Mouse (Mus musculus): ENCODE measurements around the gene Cyth1. TPM values are rescaled to one million over a fixed set of nuclear protein-coding genes. Genes with fewer than 3 reads are reported as not detected.
A peak's percentile ranks its signal among the peaks of the same experiment; 100 is the strongest.

The Cyth1 gene
- polyA plus RNA-seq, 1 experiment from 2014 or later = 10.8 TPM

DNA sequence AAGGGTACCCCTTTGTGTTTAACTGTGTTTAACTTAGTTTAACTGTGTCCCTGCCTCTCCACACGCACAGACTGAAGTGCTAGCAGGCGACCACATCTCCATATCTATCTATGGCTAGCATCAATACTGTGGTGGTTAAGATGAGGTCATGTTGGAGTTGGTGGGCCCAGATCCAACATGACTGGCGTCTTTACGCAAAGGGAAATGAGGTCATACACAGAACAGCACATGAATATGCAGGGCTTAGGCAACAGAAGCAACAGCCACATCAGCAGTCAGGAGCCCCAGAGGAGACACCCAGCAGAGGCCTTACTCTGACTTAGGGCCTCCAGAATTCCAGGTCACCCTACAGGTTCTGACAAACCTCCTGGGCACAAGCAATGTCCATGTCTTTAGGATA, 95.4 kb downstream of the Cyth1 start:
- Histone ChIP-seq H3K27ac (ENCODE audit: low read length) (no peak overlapping the region), H3K27me3 (ENCODE audit: control insufficient read depth, insufficient read depth, low read length) (no peaks in the 10 kb centered on the region), H3K9me3 (ENCODE audit: control insufficient read depth, low read depth, low read length) (peaks cover 5% of the 10 kb centered on the region; the same call in 1 of the 2 replicates), H3K4me2 (replicated peaks; ENCODE audit: low read depth, low read length) (no peak overlapping the region), H3K4me1 (ENCODE audit: control insufficient read depth, insufficient read depth, low read length) (peaks cover 8% of the 10 kb centered on the region), H3K4me3 (ENCODE audit: low read depth, low read length) (no peak overlapping the region), H3K36me3 (ENCODE audit: control insufficient read depth, insufficient read depth, low read length) (no peaks in the 10 kb centered on the region), H3K9ac (replicated peaks; ENCODE audit: low read depth, low read length) (no peak overlapping the region)
- WGBS = 83% methylated on average over 4 of the region's 4 CpGs
- no peak for ATAC-seq (ENCODE audit: insufficient number of reproducible peaks, insufficient read depth, low FRiP score, low read depth)

DNA sequence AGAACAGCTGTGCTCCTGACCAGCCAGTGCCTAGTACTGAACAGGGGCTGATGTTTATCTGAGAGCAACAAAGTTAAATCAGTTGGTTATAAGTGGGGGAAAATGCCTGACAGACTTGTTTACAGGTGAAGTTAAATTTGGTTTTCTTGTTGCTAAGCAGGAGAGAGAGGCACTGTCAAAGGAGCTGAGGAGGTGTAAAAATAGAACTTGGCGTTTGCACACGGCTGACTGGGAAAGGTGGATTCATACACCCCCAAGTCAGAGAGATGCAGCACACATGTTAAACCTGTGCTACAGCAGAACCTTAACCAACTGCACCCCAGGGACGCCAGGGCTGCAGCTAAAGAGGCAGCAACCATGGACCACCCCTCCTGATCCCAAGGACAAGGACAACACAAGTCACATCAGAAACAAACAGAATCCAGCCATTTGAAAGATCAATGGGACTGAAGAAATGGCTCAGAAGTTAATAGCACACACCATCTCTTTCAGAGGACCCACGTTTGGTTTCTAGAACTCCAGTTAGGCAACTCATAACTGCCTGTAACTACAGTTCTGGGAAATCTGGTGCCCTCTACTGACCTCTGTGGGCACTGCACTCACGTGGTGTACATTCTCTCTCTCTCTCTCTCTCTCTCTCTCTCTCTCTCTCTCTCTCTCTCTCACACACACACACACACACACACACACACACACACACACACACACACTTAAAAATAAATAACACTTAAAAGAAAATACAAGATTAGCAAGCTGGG, 96.8 kb downstream of the Cyth1 start:
- H3K9ac ChIP-seq (replicated peaks; ENCODE audit: low read depth, low read length) = no peak overlapping the region
- H3K4me3 ChIP-seq (ENCODE audit: low read depth, low read length) = no peak overlapping the region
- no peaks in the 10 kb centered on the region for H3K27me3 ChIP-seq (ENCODE audit: control insufficient read depth, insufficient read depth, low read length)
- 88% methylated on average over 5 of the region's 5 CpGs for WGBS
- no peak overlapping the region for H3K4me2 ChIP-seq (replicated peaks; ENCODE audit: low read depth, low read length)
- no peaks in the 10 kb centered on the region for H3K36me3 ChIP-seq (ENCODE audit: control insufficient read depth, insufficient read depth, low read length)
- peaks cover 8% of the 10 kb centered on the region for H3K4me1 ChIP-seq (ENCODE audit: control insufficient read depth, insufficient read depth, low read length)
- no peak overlapping the region for H3K27ac ChIP-seq (ENCODE audit: low read length)
- H3K9me3 ChIP-seq (ENCODE audit: control insufficient read depth, low read depth, low read length) = peaks cover 5% of the 10 kb centered on the region; the same call in 1 of the 2 replicates
- ATAC-seq (ENCODE audit: insufficient number of reproducible peaks, insufficient read depth, low FRiP score, low read depth) = no peak

DNA sequence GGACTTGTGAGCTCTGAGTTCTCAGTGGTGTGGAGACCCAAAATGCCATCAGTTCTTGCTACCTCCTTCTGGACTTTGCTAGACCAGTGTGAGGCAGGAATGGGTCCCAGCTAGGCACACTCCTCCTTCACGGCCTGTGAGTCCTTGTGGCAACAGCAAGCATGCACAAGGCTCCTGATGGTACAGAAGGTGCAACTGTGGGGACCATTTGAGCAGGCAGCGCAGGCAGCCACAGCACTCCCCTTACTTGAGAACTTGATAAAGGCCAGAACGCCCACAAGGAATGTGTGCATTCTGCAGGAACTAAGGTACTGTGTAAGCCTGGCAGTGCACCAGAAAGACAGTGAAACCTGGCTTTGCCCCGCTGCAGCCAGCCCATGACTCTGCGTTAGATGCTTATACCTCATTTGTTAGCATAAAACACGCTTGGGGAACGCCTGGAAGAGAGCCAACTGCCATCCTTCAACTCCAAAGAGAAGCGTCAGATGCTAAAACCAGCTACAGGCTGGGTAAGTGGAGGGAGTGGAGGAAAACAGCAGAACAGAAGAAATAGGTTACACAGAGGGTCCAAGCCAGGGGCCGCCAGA, 98.2 kb downstream of the Cyth1 start:
- Histone ChIP-seq H3K4me2 (replicated peaks; ENCODE audit: low read depth, low read length) (no peak overlapping the region), H3K9ac (replicated peaks; ENCODE audit: low read depth, low read length) (no peak overlapping the region), H3K27me3 (ENCODE audit: control insufficient read depth, insufficient read depth, low read length) (no peaks in the 10 kb centered on the region), H3K4me3 (ENCODE audit: low read depth, low read length) (no peak overlapping the region), H3K9me3 (ENCODE audit: control insufficient read depth, low read depth, low read length) (no peaks in the 10 kb centered on the region), H3K27ac (ENCODE audit: low read length) (peak overlapping the region; percentile 76; the same call in 1 of the 2 replicates), H3K36me3 (ENCODE audit: control insufficient read depth, insufficient read depth, low read length) (no peaks in the 10 kb centered on the region), H3K4me1 (ENCODE audit: control insufficient read depth, insufficient read depth, low read length) (peaks cover 8% of the 10 kb centered on the region)
- peak; percentile 65; the same call in 1 of the 2 replicates for ATAC-seq (ENCODE audit: insufficient number of reproducible peaks, insufficient read depth, low FRiP score, low read depth)
- 35% methylated on average over 9 of the region's 9 CpGs for whole genome bisulfite sequencing

DNA sequence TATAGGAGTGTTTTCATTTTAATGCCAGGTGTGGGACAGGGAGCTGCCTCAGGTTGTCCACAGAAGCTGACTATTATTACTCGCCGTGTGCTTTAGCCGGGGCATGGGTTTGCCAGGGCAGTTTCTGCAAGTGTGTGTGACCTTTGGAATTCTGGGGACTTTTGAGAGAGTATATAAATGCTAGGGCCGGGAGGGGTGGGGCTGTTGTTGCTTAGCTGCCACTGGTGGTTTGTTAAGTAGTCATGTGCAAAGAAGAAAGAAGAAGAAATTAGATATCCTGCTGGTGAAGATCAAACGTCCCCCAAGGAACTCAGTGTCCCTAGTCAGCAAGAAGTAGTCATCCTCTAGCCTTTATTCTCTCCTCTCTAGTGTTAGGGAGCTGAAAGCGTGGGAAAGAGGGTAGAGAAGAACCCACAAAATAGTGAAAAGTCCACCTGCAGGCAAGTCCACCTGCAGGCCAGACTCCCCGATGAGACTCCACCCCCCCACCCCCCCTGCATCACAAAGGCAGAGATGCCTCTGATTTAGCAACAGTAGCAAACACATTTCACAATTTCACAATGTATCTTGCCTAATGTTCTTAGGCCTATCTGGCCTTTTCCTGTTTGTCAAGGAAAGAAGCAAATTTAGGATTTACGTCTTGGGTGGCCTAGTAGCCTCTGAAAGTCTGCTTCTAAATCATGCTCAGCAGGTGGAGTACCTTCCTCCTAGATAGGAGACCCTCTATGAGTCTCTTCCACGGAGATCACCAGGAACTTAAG, 100.3 kb downstream of the Cyth1 start:
- H3K4me1 ChIP-seq (ENCODE audit: control insufficient read depth, insufficient read depth, low read length) = peaks cover 8% of the 10 kb centered on the region
- ATAC-seq (ENCODE audit: insufficient number of reproducible peaks, insufficient read depth, low FRiP score, low read depth) = no peak
- H3K36me3 ChIP-seq (ENCODE audit: control insufficient read depth, insufficient read depth, low read length) = no peaks in the 10 kb centered on the region
- no peaks in the 10 kb centered on the region for H3K9me3 ChIP-seq (ENCODE audit: control insufficient read depth, low read depth, low read length)
- H3K9ac ChIP-seq (replicated peaks; ENCODE audit: low read depth, low read length) = no peak overlapping the region
- H3K27me3 ChIP-seq (ENCODE audit: control insufficient read depth, insufficient read depth, low read length) = no peaks in the 10 kb centered on the region
- H3K4me3 ChIP-seq (ENCODE audit: low read depth, low read length) = no peak overlapping the region
- H3K27ac ChIP-seq (ENCODE audit: low read length) = no peak overlapping the region
- WGBS = 71% methylated on average over 9 of the region's 9 CpGs
- no peak overlapping the region for H3K4me2 ChIP-seq (replicated peaks; ENCODE audit: low read depth, low read length)

DNA sequence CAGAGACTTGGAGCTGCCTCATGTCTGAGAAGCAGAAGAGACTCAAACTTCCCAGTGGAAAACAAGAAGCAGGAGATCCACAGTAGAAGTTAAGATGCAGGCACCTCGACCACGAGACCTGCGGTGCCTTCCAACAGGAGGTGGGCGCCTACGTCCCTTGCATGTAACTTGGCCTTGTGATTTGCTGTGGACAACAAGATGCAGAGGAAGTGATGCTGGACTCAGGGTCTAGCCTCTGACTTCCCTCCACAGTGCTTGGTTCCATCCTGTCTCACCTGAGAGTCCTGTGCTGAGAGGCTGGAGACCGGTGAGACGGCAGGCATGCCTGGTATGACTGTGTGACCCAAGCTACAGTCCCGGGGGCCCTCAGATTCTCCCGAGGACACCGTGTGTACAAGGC, 101.9 kb downstream of the Cyth1 start:
- Histone ChIP-seq H3K9me3 (ENCODE audit: control insufficient read depth, low read depth, low read length) (no peaks in the 10 kb centered on the region), H3K27me3 (ENCODE audit: control insufficient read depth, insufficient read depth, low read length) (no peaks in the 10 kb centered on the region), H3K4me1 (ENCODE audit: control insufficient read depth, insufficient read depth, low read length) (peaks cover 15% of the 10 kb centered on the region), H3K36me3 (ENCODE audit: control insufficient read depth, insufficient read depth, low read length) (no peaks in the 10 kb centered on the region), H3K9ac (replicated peaks; ENCODE audit: low read depth, low read length) (no peak overlapping the region), H3K4me3 (ENCODE audit: low read depth, low read length) (no peak overlapping the region), H3K4me2 (replicated peaks; ENCODE audit: low read depth, low read length) (no peak overlapping the region), H3K27ac (ENCODE audit: low read length) (no peak overlapping the region)
- no peak for ATAC-seq (ENCODE audit: insufficient number of reproducible peaks, insufficient read depth, low FRiP score, low read depth)
- WGBS = 90% methylated on average over 10 of the region's 10 CpGs

DNA sequence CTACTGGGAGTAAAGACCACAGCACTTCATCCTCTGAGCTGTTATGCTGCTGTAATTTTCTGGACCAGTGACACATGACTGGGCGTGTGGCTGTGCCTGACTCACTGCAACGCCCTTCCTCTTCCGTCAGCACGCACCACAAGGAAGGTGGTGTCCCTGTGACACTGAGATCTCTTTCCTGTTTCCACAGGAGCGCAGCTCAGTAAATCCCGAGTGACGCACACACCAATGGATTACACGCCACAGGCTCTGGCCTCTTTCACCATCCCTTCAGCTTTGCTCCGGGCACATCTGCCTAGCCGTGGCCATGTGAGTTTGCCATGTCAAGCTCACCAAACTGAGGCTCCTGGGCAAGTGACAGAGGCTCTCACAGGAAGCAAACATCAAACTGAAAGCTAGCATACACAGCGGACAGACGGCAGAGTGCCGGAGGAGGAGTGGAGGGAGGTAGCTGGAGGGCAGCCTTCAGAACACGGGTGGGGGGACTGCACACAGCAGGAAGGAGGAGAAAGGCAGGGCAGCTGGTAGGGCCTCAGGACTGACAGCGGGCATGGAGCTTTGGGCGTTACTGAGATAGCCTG, 102.5 kb downstream of the Cyth1 start:
- WGBS = 68% methylated on average over 16 of the region's 16 CpGs
- no peak overlapping the region for H3K27ac ChIP-seq (ENCODE audit: low read length)
- no peak for ATAC-seq (ENCODE audit: insufficient number of reproducible peaks, insufficient read depth, low FRiP score, low read depth)
- H3K9me3 ChIP-seq (ENCODE audit: control insufficient read depth, low read depth, low read length) = no peaks in the 10 kb centered on the region
- peaks cover 17% of the 10 kb centered on the region for H3K4me1 ChIP-seq (ENCODE audit: control insufficient read depth, insufficient read depth, low read length)
- H3K36me3 ChIP-seq (ENCODE audit: control insufficient read depth, insufficient read depth, low read length) = no peaks in the 10 kb centered on the region
- H3K4me3 ChIP-seq (ENCODE audit: low read depth, low read length) = no peak overlapping the region
- no peak overlapping the region for H3K9ac ChIP-seq (replicated peaks; ENCODE audit: low read depth, low read length)
- no peak overlapping the region for H3K4me2 ChIP-seq (replicated peaks; ENCODE audit: low read depth, low read length)
- no peaks in the 10 kb centered on the region for H3K27me3 ChIP-seq (ENCODE audit: control insufficient read depth, insufficient read depth, low read length)

DNA sequence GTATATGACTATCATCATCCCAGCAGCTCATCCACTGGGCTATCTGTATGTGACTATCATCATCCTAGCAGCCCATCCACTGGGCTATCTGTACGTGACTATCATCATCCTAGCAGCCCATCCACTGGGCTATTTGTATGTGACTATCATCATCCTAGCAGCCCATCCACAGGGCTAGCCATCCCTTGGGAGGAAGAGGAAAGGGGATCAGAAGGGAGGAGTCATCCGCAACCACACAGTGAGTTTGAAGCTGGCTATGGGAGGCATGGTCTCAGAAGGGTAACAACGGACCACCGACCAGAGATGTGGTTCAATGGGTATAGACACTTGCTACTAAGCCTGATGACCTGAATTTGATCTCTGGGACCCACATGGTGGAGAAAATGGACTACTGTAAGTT, 103.3 kb downstream of the Cyth1 start:
- no peak overlapping the region for H3K27ac ChIP-seq (ENCODE audit: low read length)

DNA sequence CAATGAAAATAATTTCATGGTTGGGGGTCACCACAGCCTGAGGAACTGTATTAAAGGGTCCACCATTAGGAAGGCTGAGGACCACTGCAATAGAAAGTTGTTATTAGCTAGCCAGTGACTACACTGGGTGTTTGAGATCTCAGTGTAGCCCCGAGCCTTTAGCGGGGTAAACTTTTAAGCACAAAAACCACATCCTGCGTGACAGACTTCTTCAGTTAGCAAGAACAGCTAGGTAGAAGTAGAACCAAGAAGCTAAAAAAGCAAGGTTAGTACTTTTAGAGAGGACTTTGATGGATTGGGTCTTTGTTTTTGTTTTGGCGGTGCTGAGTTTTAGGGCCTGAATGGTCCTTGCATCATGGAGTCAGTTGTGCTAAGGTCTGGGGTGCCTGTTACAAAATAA, 104.7 kb downstream of the Cyth1 start:
- H3K9me3 ChIP-seq (ENCODE audit: control insufficient read depth, low read depth, low read length) = no peaks in the 10 kb centered on the region
- 0 out of 2 replicates have a peak, but pooled peaks cover 13% of the 10 kb centered on the region for H3K4me1 ChIP-seq (ENCODE audit: control insufficient read depth, insufficient read depth, low read length)
- H3K36me3 ChIP-seq (ENCODE audit: control insufficient read depth, insufficient read depth, low read length) = no peaks in the 10 kb centered on the region
- H3K27ac ChIP-seq (ENCODE audit: low read length) = no peak overlapping the region
- 85% methylated on average over 4 of the region's 4 CpGs for WGBS
- H3K9ac ChIP-seq (replicated peaks; ENCODE audit: low read depth, low read length) = no peak overlapping the region
- H3K27me3 ChIP-seq (ENCODE audit: control insufficient read depth, insufficient read depth, low read length) = no peaks in the 10 kb centered on the region
- H3K4me2 ChIP-seq (replicated peaks; ENCODE audit: low read depth, low read length) = no peak overlapping the region
- no peak overlapping the region for H3K4me3 ChIP-seq (ENCODE audit: low read depth, low read length)
- no peak for ATAC-seq (ENCODE audit: insufficient number of reproducible peaks, insufficient read depth, low FRiP score, low read depth)

More for the DNA sequence above, 103.3 kb downstream of the Cyth1 start:
- H3K9ac ChIP-seq (replicated peaks; ENCODE audit: low read depth, low read length) = no peak overlapping the region
- H3K4me3 ChIP-seq (ENCODE audit: low read depth, low read length) = no peak overlapping the region
- H3K36me3 ChIP-seq (ENCODE audit: control insufficient read depth, insufficient read depth, low read length) = no peaks in the 10 kb centered on the region
- no peaks in the 10 kb centered on the region for H3K9me3 ChIP-seq (ENCODE audit: control insufficient read depth, low read depth, low read length)
- WGBS = 89% methylated on average over 4 of the region's 4 CpGs
- no peak overlapping the region for H3K4me2 ChIP-seq (replicated peaks; ENCODE audit: low read depth, low read length)
- no peaks in the 10 kb centered on the region for H3K27me3 ChIP-seq (ENCODE audit: control insufficient read depth, insufficient read depth, low read length)
- H3K4me1 ChIP-seq (ENCODE audit: control insufficient read depth, insufficient read depth, low read length) = peaks cover 15% of the 10 kb centered on the region
- no peak for ATAC-seq (ENCODE audit: insufficient number of reproducible peaks, insufficient read depth, low FRiP score, low read depth)
